Mouse (Mus musculus): ENCODE measurements around the gene Tshz3. TPM values are rescaled to one million over a fixed set of nuclear protein-coding genes. Genes with fewer than 3 reads are reported as not detected.

Gene Tshz3
- 11.8 and 15.0 TPM in 2 replicates for polyA plus RNA-seq (2015; fragmentation: Nextera tagmentation; extraction: Ambion mirVana)

- Histone ChIP-seq H3K27ac (ENCODE audit: low read length) (peak within 1 kb of the TSS; percentile 94), H3K4me1 (ENCODE audit: control insufficient read depth, insufficient read depth, low read length) (peaks cover 20% of the 10 kb centered on the region), H3K36me3 (ENCODE audit: control insufficient read depth, insufficient read depth, low read length) (no peaks in the 10 kb centered on the region), H3K9me3 (replicated peaks; ENCODE audit: control insufficient read depth, low read length) (no peaks in the 10 kb centered on the region), H3K27me3 (ENCODE audit: control insufficient read depth, insufficient read depth, low read length) (peaks cover 19% of the 10 kb centered on the region), H3K4me3 (replicated peaks; ENCODE audit: low read length) (peak within 1 kb of the TSS; percentile 79), H3K4me2 (ENCODE audit: low read depth, low read length) (peak within 1 kb of the TSS; percentile 71), H3K9ac (ENCODE audit: low read length) (peak within 1 kb of the TSS; percentile 88)
- ATAC-seq (ENCODE audit: insufficient read depth, low FRiP score) = peak; percentile 65
- WGBS = under 1% methylated on average over 47 of the region's 88 CpGs
These were observed at the start of gene Tshz3 for GRCm38 (mm10) chr7:36697856-36698588. TSS of gene Tshz3 (plus strand) at chr7:36698118.

GRCm38 (mm10) chr7:36655931-36656330 lies 42.0 kb upstream of the Tshz3 start:
- 83% methylated on average over 4 of the region's 4 CpGs for WGBS
- ATAC-seq (ENCODE audit: insufficient read depth, low FRiP score) = no peak
- no peak overlapping the region for H3K4me3 ChIP-seq (replicated peaks; ENCODE audit: low read length)

GRCm38 (mm10) chr7:36656401-36656800 lies 41.5 kb upstream of the Tshz3 start:
- ATAC-seq (ENCODE audit: insufficient read depth, low FRiP score) = no peak
- H3K4me1 ChIP-seq (ENCODE audit: control insufficient read depth, insufficient read depth, low read length) = no peaks in the 10 kb centered on the region
- H3K4me3 ChIP-seq (replicated peaks; ENCODE audit: low read length) = no peak overlapping the region
- no peaks in the 10 kb centered on the region for H3K36me3 ChIP-seq (ENCODE audit: control insufficient read depth, insufficient read depth, low read length)
- no peak overlapping the region for H3K9ac ChIP-seq (ENCODE audit: low read length)
- no peak overlapping the region for H3K27ac ChIP-seq (ENCODE audit: low read length)
- no peaks in the 10 kb centered on the region for H3K27me3 ChIP-seq (ENCODE audit: control insufficient read depth, insufficient read depth, low read length)
- no peaks in the 10 kb centered on the region for H3K9me3 ChIP-seq (replicated peaks; ENCODE audit: control insufficient read depth, low read length)
- no peak overlapping the region for H3K4me2 ChIP-seq (ENCODE audit: low read depth, low read length)

More at GRCm38 (mm10) chr7:36655931-36656330, 42.0 kb upstream of the Tshz3 start:
- Histone ChIP-seq H3K9ac (ENCODE audit: low read length) (no peak overlapping the region), H3K27ac (ENCODE audit: low read length) (no peak overlapping the region), H3K9me3 (replicated peaks; ENCODE audit: control insufficient read depth, low read length) (no peaks in the 10 kb centered on the region), H3K4me1 (ENCODE audit: control insufficient read depth, insufficient read depth, low read length) (no peaks in the 10 kb centered on the region), H3K36me3 (ENCODE audit: control insufficient read depth, insufficient read depth, low read length) (no peaks in the 10 kb centered on the region), H3K27me3 (ENCODE audit: control insufficient read depth, insufficient read depth, low read length) (no peaks in the 10 kb centered on the region), H3K4me2 (ENCODE audit: low read depth, low read length) (no peak overlapping the region)

GRCm38 (mm10) chr7:36658331-36658730 lies 39.6 kb upstream of the Tshz3 start:
- H3K4me3 ChIP-seq (replicated peaks; ENCODE audit: low read length) = no peak overlapping the region
- no peaks in the 10 kb centered on the region for H3K27me3 ChIP-seq (ENCODE audit: control insufficient read depth, insufficient read depth, low read length)
- H3K27ac ChIP-seq (ENCODE audit: low read length) = no peak overlapping the region
- H3K4me2 ChIP-seq (ENCODE audit: low read depth, low read length) = no peak overlapping the region
- no peaks in the 10 kb centered on the region for H3K9me3 ChIP-seq (replicated peaks; ENCODE audit: control insufficient read depth, low read length)
- 65% methylated on average over 5 of the region's 5 CpGs for WGBS
- H3K36me3 ChIP-seq (ENCODE audit: control insufficient read depth, insufficient read depth, low read length) = no peaks in the 10 kb centered on the region
- no peak overlapping the region for H3K9ac ChIP-seq (ENCODE audit: low read length)
- ATAC-seq (ENCODE audit: insufficient read depth, low FRiP score) = no peak
- no peaks in the 10 kb centered on the region for H3K4me1 ChIP-seq (ENCODE audit: control insufficient read depth, insufficient read depth, low read length)

- Histone ChIP-seq H3K4me1 (ENCODE audit: control insufficient read depth, insufficient read depth, low read length) (no peaks in the 10 kb centered on the region), H3K27me3 (ENCODE audit: control insufficient read depth, insufficient read depth, low read length) (no peaks in the 10 kb centered on the region)
- ATAC-seq (ENCODE audit: insufficient read depth, low FRiP score) = no peak
These were observed 38.7 kb upstream of the Tshz3 start for GRCm38 (mm10) chr7:36659265-36659664.

GRCm38 (mm10) chr7:36660654-36661053 lies 37.3 kb upstream of the Tshz3 start:
- no peaks in the 10 kb centered on the region for H3K9me3 ChIP-seq (replicated peaks; ENCODE audit: control insufficient read depth, low read length)
- H3K9ac ChIP-seq (ENCODE audit: low read length) = no peak overlapping the region
- no peak overlapping the region for H3K27ac ChIP-seq (ENCODE audit: low read length)
- no peak overlapping the region for H3K4me2 ChIP-seq (ENCODE audit: low read depth, low read length)
- H3K4me1 ChIP-seq (ENCODE audit: control insufficient read depth, insufficient read depth, low read length) = no peaks in the 10 kb centered on the region
- 73% methylated on average over 9 of the region's 9 CpGs for WGBS
- no peak for ATAC-seq (ENCODE audit: insufficient read depth, low FRiP score)
- H3K27me3 ChIP-seq (ENCODE audit: control insufficient read depth, insufficient read depth, low read length) = no peaks in the 10 kb centered on the region
- H3K36me3 ChIP-seq (ENCODE audit: control insufficient read depth, insufficient read depth, low read length) = no peaks in the 10 kb centered on the region
- H3K4me3 ChIP-seq (replicated peaks; ENCODE audit: low read length) = no peak overlapping the region

More at GRCm38 (mm10) chr7:36659265-36659664, 38.7 kb upstream of the Tshz3 start:
- 88% methylated on average over 7 of the region's 7 CpGs for WGBS
- H3K4me2 ChIP-seq (ENCODE audit: low read depth, low read length) = no peak overlapping the region
- no peaks in the 10 kb centered on the region for H3K36me3 ChIP-seq (ENCODE audit: control insufficient read depth, insufficient read depth, low read length)
- no peaks in the 10 kb centered on the region for H3K9me3 ChIP-seq (replicated peaks; ENCODE audit: control insufficient read depth, low read length)
- H3K9ac ChIP-seq (ENCODE audit: low read length) = no peak overlapping the region
- no peak overlapping the region for H3K4me3 ChIP-seq (replicated peaks; ENCODE audit: low read length)
- no peak overlapping the region for H3K27ac ChIP-seq (ENCODE audit: low read length)

GRCm38 (mm10) chr7:36663431-36663830 lies 34.5 kb upstream of the Tshz3 start:
- ATAC-seq (ENCODE audit: insufficient read depth, low FRiP score) = no peak
- Histone ChIP-seq H3K36me3 (ENCODE audit: control insufficient read depth, insufficient read depth, low read length) (no peaks in the 10 kb centered on the region), H3K27me3 (ENCODE audit: control insufficient read depth, insufficient read depth, low read length) (no peaks in the 10 kb centered on the region), H3K9ac (ENCODE audit: low read length) (no peak overlapping the region), H3K9me3 (replicated peaks; ENCODE audit: control insufficient read depth, low read length) (no peaks in the 10 kb centered on the region), H3K4me1 (ENCODE audit: control insufficient read depth, insufficient read depth, low read length) (0 out of 2 replicates have a peak, but pooled peaks cover 2% of the 10 kb centered on the region), H3K27ac (ENCODE audit: low read length) (no peak overlapping the region), H3K4me3 (replicated peaks; ENCODE audit: low read length) (no peak overlapping the region), H3K4me2 (ENCODE audit: low read depth, low read length) (no peak overlapping the region)
- WGBS = 88% methylated on average over 7 of the region's 7 CpGs

GRCm38 (mm10) chr7:36667767-36668166 lies 30.2 kb upstream of the Tshz3 start:
- ATAC-seq (ENCODE audit: insufficient read depth, low FRiP score) = no peak

GRCm38 (mm10) chr7:36678031-36678430 lies 19.9 kb upstream of the Tshz3 start:
- peaks cover 11% of the 10 kb centered on the region for H3K27me3 ChIP-seq (ENCODE audit: control insufficient read depth, insufficient read depth, low read length)
- ATAC-seq (ENCODE audit: insufficient read depth, low FRiP score) = no peak
- H3K9me3 ChIP-seq (replicated peaks; ENCODE audit: control insufficient read depth, low read length) = no peaks in the 10 kb centered on the region
- no peak overlapping the region for H3K27ac ChIP-seq (ENCODE audit: low read length)
- H3K4me1 ChIP-seq (ENCODE audit: control insufficient read depth, insufficient read depth, low read length) = peaks cover 5% of the 10 kb centered on the region; the same call in 1 of the 2 replicates
- no peak overlapping the region for H3K4me3 ChIP-seq (replicated peaks; ENCODE audit: low read length)
- H3K36me3 ChIP-seq (ENCODE audit: control insufficient read depth, insufficient read depth, low read length) = no peaks in the 10 kb centered on the region
- no peak overlapping the region for H3K4me2 ChIP-seq (ENCODE audit: low read depth, low read length)
- WGBS = 38% methylated on average over 8 of the region's 8 CpGs
- no peak overlapping the region for H3K9ac ChIP-seq (ENCODE audit: low read length)

More at GRCm38 (mm10) chr7:36667767-36668166, 30.2 kb upstream of the Tshz3 start:
- H3K9ac ChIP-seq (ENCODE audit: low read length) = no peak overlapping the region
- H3K4me3 ChIP-seq (replicated peaks; ENCODE audit: low read length) = no peak overlapping the region
- 0 out of 2 replicates have a peak, but pooled peaks cover 2% of the 10 kb centered on the region for H3K4me1 ChIP-seq (ENCODE audit: control insufficient read depth, insufficient read depth, low read length)
- H3K27ac ChIP-seq (ENCODE audit: low read length) = no peak overlapping the region
- no peak overlapping the region for H3K4me2 ChIP-seq (ENCODE audit: low read depth, low read length)
- no peaks in the 10 kb centered on the region for H3K36me3 ChIP-seq (ENCODE audit: control insufficient read depth, insufficient read depth, low read length)
- H3K9me3 ChIP-seq (replicated peaks; ENCODE audit: control insufficient read depth, low read length) = no peaks in the 10 kb centered on the region
- H3K27me3 ChIP-seq (ENCODE audit: control insufficient read depth, insufficient read depth, low read length) = no peaks in the 10 kb centered on the region
- WGBS = 6% methylated on average over 5 of the region's 5 CpGs

All from stomach, embryonic 16.5 days (tissue).